Mouse (Mus musculus): Measurements from ENCODE around the gene Blzf1. TPM values are rescaled to one million over a fixed set of nuclear protein-coding genes. Genes with fewer than 3 reads are reported as not detected.

Gene Blzf1
- polyA plus RNA-seq, 1 experiment, result 16.9 TPM

GRCm38 (mm10) chr1:164251438-164251837 is 55.9 kb downstream of the Blzf1 start:
- no peaks in the 10 kb centered on the region for H3K36me3 ChIP-seq (ENCODE audit: control insufficient read depth, insufficient read depth, low read length)
- no peak overlapping the region for H3K4me3 ChIP-seq (ENCODE audit: control insufficient read depth, low read depth, low read length)
- peaks cover 12% of the 10 kb centered on the region for H3K4me1 ChIP-seq (ENCODE audit: control insufficient read depth, insufficient read depth, low read length)
- H3K27ac ChIP-seq (ENCODE audit: control insufficient read depth, insufficient read depth, low read depth, low read length), result no peak overlapping the region
- H3K27me3 ChIP-seq (ENCODE audit: control insufficient read depth, insufficient read depth, low read length), result no peaks in the 10 kb centered on the region
- TF ChIP-seq POLR2A (IDR thresholded peaks at IDR 0.05; ENCODE audit: control insufficient read depth, low read depth, low read length), result no peak
- no peak for TF ChIP-seq CTCF (IDR thresholded peaks at IDR 0.05; ENCODE audit: control insufficient read depth, insufficient read depth, insufficient replicate concordance, low read depth, low read length)

- Histone ChIP-seq H3K27ac (ENCODE audit: control insufficient read depth, insufficient read depth, low read depth, low read length) (no peak overlapping the region), H3K4me3 (ENCODE audit: control insufficient read depth, low read depth, low read length) (peak overlapping the region; percentile 90), H3K4me1 (ENCODE audit: control insufficient read depth, insufficient read depth, low read length) (peaks cover 12% of the 10 kb centered on the region), H3K27me3 (ENCODE audit: control insufficient read depth, insufficient read depth, low read length) (no peaks in the 10 kb centered on the region), H3K36me3 (ENCODE audit: control insufficient read depth, insufficient read depth, low read length) (no peaks in the 10 kb centered on the region)
- TF ChIP-seq POLR2A (IDR thresholded peaks at IDR 0.05; ENCODE audit: control insufficient read depth, low read depth, low read length) (no peak), CTCF (IDR thresholded peaks at IDR 0.05; ENCODE audit: control insufficient read depth, insufficient read depth, insufficient replicate concordance, low read depth, low read length) (no peak)
Measured at GRCm38 (mm10) chr1:164250391-164251150, 56.7 kb downstream of the Blzf1 start.

- H3K4me3 ChIP-seq (ENCODE audit: control insufficient read depth, low read depth, low read length), result peak overlapping the region; percentile 90
- peak overlapping the region; percentile 67 for H3K27ac ChIP-seq (ENCODE audit: control insufficient read depth, insufficient read depth, low read depth, low read length)
- TF ChIP-seq POLR2A (IDR thresholded peaks at IDR 0.05; ENCODE audit: control insufficient read depth, low read depth, low read length) (no peak), CTCF (IDR thresholded peaks at IDR 0.05; ENCODE audit: control insufficient read depth, insufficient read depth, insufficient replicate concordance, low read depth, low read length) (no peak)
Measured at GRCm38 (mm10) chr1:164249332-164249711, 58.0 kb downstream of the Blzf1 start.

GRCm38 (mm10) chr1:164248465-164249331 is 58.6 kb downstream of the Blzf1 start, which contains the start of gene Slc19a2:
TSS of gene Slc19a2 (plus strand) at chr1:164249046.
- TF ChIP-seq CTCF (IDR thresholded peaks at IDR 0.05; ENCODE audit: control insufficient read depth, insufficient read depth, insufficient replicate concordance, low read depth, low read length), result no peak
- peak; percentile 22 for TF ChIP-seq POLR2A (IDR thresholded peaks at IDR 0.05; ENCODE audit: control insufficient read depth, low read depth, low read length)
- no peaks in the 10 kb centered on the region for H3K27me3 ChIP-seq (ENCODE audit: control insufficient read depth, insufficient read depth, low read length)
- H3K27ac ChIP-seq (ENCODE audit: control insufficient read depth, insufficient read depth, low read depth, low read length), result peak within 1 kb of the TSS; percentile 83
- H3K4me3 ChIP-seq (ENCODE audit: control insufficient read depth, low read depth, low read length), result peak within 1 kb of the TSS; percentile 92
- H3K36me3 ChIP-seq (ENCODE audit: control insufficient read depth, insufficient read depth, low read length), result no peaks in the 10 kb centered on the region
- H3K4me1 ChIP-seq (ENCODE audit: control insufficient read depth, insufficient read depth, low read length), result peaks cover 12% of the 10 kb centered on the region

More at GRCm38 (mm10) chr1:164249332-164249711, 58.0 kb downstream of the Blzf1 start:
- Histone ChIP-seq H3K27me3 (ENCODE audit: control insufficient read depth, insufficient read depth, low read length) (no peaks in the 10 kb centered on the region), H3K36me3 (ENCODE audit: control insufficient read depth, insufficient read depth, low read length) (no peaks in the 10 kb centered on the region), H3K4me1 (ENCODE audit: control insufficient read depth, insufficient read depth, low read length) (peaks cover 12% of the 10 kb centered on the region)

GRCm38 (mm10) chr1:164247971-164248370 is 59.3 kb downstream of the Blzf1 start:
- TF ChIP-seq POLR2A (IDR thresholded peaks at IDR 0.05; ENCODE audit: control insufficient read depth, low read depth, low read length) (no peak), CTCF (IDR thresholded peaks at IDR 0.05; ENCODE audit: control insufficient read depth, insufficient read depth, insufficient replicate concordance, low read depth, low read length) (no peak)
- peak overlapping the region; percentile 38 for H3K4me3 ChIP-seq (ENCODE audit: control insufficient read depth, low read depth, low read length)
- H3K27me3 ChIP-seq (ENCODE audit: control insufficient read depth, insufficient read depth, low read length), result no peaks in the 10 kb centered on the region
- H3K36me3 ChIP-seq (ENCODE audit: control insufficient read depth, insufficient read depth, low read length), result no peaks in the 10 kb centered on the region
- H3K27ac ChIP-seq (ENCODE audit: control insufficient read depth, insufficient read depth, low read depth, low read length), result peak overlapping the region; percentile 83
- peaks cover 12% of the 10 kb centered on the region for H3K4me1 ChIP-seq (ENCODE audit: control insufficient read depth, insufficient read depth, low read length)

- Histone ChIP-seq H3K27me3 (ENCODE audit: control insufficient read depth, insufficient read depth, low read length) (no peaks in the 10 kb centered on the region), H3K36me3 (ENCODE audit: control insufficient read depth, insufficient read depth, low read length) (no peaks in the 10 kb centered on the region), H3K27ac (ENCODE audit: control insufficient read depth, insufficient read depth, low read depth, low read length) (peak overlapping the region; percentile 83), H3K4me3 (ENCODE audit: control insufficient read depth, low read depth, low read length) (peak overlapping the region; percentile 38), H3K4me1 (ENCODE audit: control insufficient read depth, insufficient read depth, low read length) (peaks cover 12% of the 10 kb centered on the region)
- no peak for TF ChIP-seq CTCF (IDR thresholded peaks at IDR 0.05; ENCODE audit: control insufficient read depth, insufficient read depth, insufficient replicate concordance, low read depth, low read length)
- no peak for TF ChIP-seq POLR2A (IDR thresholded peaks at IDR 0.05; ENCODE audit: control insufficient read depth, low read depth, low read length)
Measured at GRCm38 (mm10) chr1:164247442-164247841, 59.8 kb downstream of the Blzf1 start.

GRCm38 (mm10) chr1:164242809-164243208 is 64.5 kb downstream of the Blzf1 start:
- peaks cover 4% of the 10 kb centered on the region for H3K4me1 ChIP-seq (ENCODE audit: control insufficient read depth, insufficient read depth, low read length)
- no peak for TF ChIP-seq POLR2A (IDR thresholded peaks at IDR 0.05; ENCODE audit: control insufficient read depth, low read depth, low read length)
- no peaks in the 10 kb centered on the region for H3K27me3 ChIP-seq (ENCODE audit: control insufficient read depth, insufficient read depth, low read length)
- no peaks in the 10 kb centered on the region for H3K36me3 ChIP-seq (ENCODE audit: control insufficient read depth, insufficient read depth, low read length)
- no peak overlapping the region for H3K27ac ChIP-seq (ENCODE audit: control insufficient read depth, insufficient read depth, low read depth, low read length)
- no peak overlapping the region for H3K4me3 ChIP-seq (ENCODE audit: control insufficient read depth, low read depth, low read length)

Data from testis, adult 2 months (tissue).